Mouse (Mus musculus) testis, adult 2 months (tissue): ENCODE results near the gene Spag9.

Experiments used
- CTCF ChIP-seq: fragments of 200-500 bp; IDR thresholded peaks from 2 replicates; pipeline ENCODE4 v1.5.1; 2012; ENCODE audit warnings: low read depth, mild to moderate bottlenecking, inconsistent platforms, low read length, moderate library complexity; ENCODE audit not compliant: control insufficient read depth, insufficient read depth, insufficient replicate concordance
- POLR2A ChIP-seq: fragments of 200-500 bp; IDR thresholded peaks from 2 replicates; pipeline ENCODE4 v1.6.1; 2012; ENCODE audit warnings: low read depth, mild to moderate bottlenecking, inconsistent platforms, low read length, moderate library complexity; ENCODE audit not compliant: control insufficient read depth

DNA sequence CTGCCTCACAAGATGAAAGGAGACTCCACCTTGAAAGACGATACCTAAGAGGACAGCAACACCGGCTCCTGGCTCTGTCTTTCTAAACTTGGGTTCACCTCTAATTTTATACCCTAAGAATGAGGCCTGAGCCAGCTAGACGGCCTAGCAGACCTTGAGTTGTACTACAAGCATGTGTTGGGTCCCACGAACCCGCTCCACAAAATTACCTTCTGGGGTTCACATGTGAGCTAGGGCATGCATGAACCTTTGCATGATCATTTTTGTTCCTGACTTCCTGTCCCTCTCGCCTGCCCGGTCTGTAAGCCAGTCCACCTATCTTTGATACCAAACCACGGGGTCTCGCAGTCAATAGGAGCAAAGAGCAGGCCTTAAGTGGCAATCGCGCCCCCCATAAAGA lies 28.5 kb upstream of the Spag9 start:
- TF ChIP-seq CTCF (no peak), POLR2A (no peak)
